Mouse (Mus musculus) c-Kit-positive CD71-positive TER-119-positive erythroid progenitor cells, embryonic 14.5 days (primary cell): Measurements from ENCODE around the gene Jund.
A peak's percentile ranks its signal among the peaks of the same experiment; 100 is the strongest.

Experiments
- DNase-seq: peaks from one replicate; pipeline ENCODE4 v3.0.0-alpha.2; 2013; ENCODE audit warnings: low spot score

Gene Jund

GRCm38 (mm10) chr8:70699834-70700554, 1.2 kb downstream of the Jund start:
- peak; percentile 56 for DNase-seq

GRCm38 (mm10) chr8:70700555-70700922, 1.8 kb downstream of the Jund start:
- peak; percentile 86 for DNase-seq

GRCm38 (mm10) chr8:70701048-70701981, 2.6 kb downstream of the Jund start:
- DNase-seq = no peak

- DNase-seq = no peak
Observed at GRCm38 (mm10) chr8:70701982-70702841, 3.5 kb downstream of the Jund start.

- DNase-seq = no peak
Observed at GRCm38 (mm10) chr8:70702842-70703182, 4.1 kb downstream of the Jund start.

GRCm38 (mm10) chr8:70703287-70703686, 4.5 kb downstream of the Jund start, which contains the start of gene Iqcn:
Gene Iqcn (plus strand): TSS chr8:70703457.
- no peak for DNase-seq

GRCm38 (mm10) chr8:70708281-70708680, 9.5 kb downstream of the Jund start:
- no peak for DNase-seq

GRCm38 (mm10) chr8:70709794-70710193, 11.0 kb downstream of the Jund start:
- DNase-seq = no peak

- no peak for DNase-seq
Observed at GRCm38 (mm10) chr8:70710296-70710695, 11.5 kb downstream of the Jund start.

- no peak for DNase-seq
Observed at GRCm38 (mm10) chr8:70711041-70711440, 12.3 kb downstream of the Jund start.

- DNase-seq = no peak
Observed at GRCm38 (mm10) chr8:70713991-70714390, 15.2 kb downstream of the Jund start.

GRCm38 (mm10) chr8:70715086-70715485, 16.3 kb downstream of the Jund start:
- DNase-seq = no peak

- DNase-seq = no peak
Observed at GRCm38 (mm10) chr8:70716521-70717400, 18.0 kb downstream of the Jund start.

GRCm38 (mm10) chr8:70718297-70718696, 19.5 kb downstream of the Jund start, which contains the start of gene Gm3336:
Gene Gm3336 (plus strand): TSS chr8:70718543.
- DNase-seq = no peak

GRCm38 (mm10) chr8:70719796-70720270, 21.1 kb downstream of the Jund start:
- no peak for DNase-seq

GRCm38 (mm10) chr8:70720739-70721138, 22.0 kb downstream of the Jund start:
- peak; percentile 76 for DNase-seq

GRCm38 (mm10) chr8:70721601-70722000, 22.9 kb downstream of the Jund start:
- no peak for DNase-seq

GRCm38 (mm10) chr8:70723486-70724210, 24.9 kb downstream of the Jund start, which contains the start of gene Pde4c:
Gene Pde4c (plus strand): TSS chr8:70723720.
- no peak for DNase-seq

GRCm38 (mm10) chr8:70724216-70724615, 25.5 kb downstream of the Jund start:
- DNase-seq = no peak

- no peak for DNase-seq
Observed at GRCm38 (mm10) chr8:70725792-70726447, 27.2 kb downstream of the Jund start.
